Mouse (Mus musculus) forebrain, embryonic 12.5 days (tissue): ENCODE results near the gene Wdr35. TPM values are rescaled to one million over a fixed set of nuclear protein-coding genes. Genes with fewer than 3 reads are reported as not detected.

ENCODE experiments used
- ATAC-seq: fragments of 200-750 bp; cut with Nextera tagmentation; 2 replicates; pipeline ENCODE4 v1.8.0; 2017; ENCODE audit warnings: moderate TSS enrichment; ENCODE audit not compliant: low FRiP score
- H3K27ac ChIP-seq: fragments of 300-500 bp; sonication (generic); 2 replicates; pipeline ENCODE4 v1.5.1; 2016; ENCODE audit warnings: mild to moderate bottlenecking
- H3K27me3 ChIP-seq: fragments of 300-500 bp; sonication (generic); 2 replicates; pipeline ENCODE4 v1.6.1; 2016; ENCODE audit warnings: mild to moderate bottlenecking
- H3K36me3 ChIP-seq: fragments of 300-500 bp; sonication (generic); replicated peaks from 2 replicates; pipeline ENCODE4 v1.6.1; 2016; ENCODE audit warnings: mild to moderate bottlenecking
- H3K4me1 ChIP-seq: fragments of 300-500 bp; sonication (generic); 2 replicates; pipeline ENCODE4 v1.6.1; 2016
- H3K4me2 ChIP-seq: fragments of 300-500 bp; sonication (generic); 2 replicates; pipeline ENCODE4 v1.6.1; 2016; ENCODE audit warnings: mild to moderate bottlenecking, moderate library complexity
- H3K4me3 ChIP-seq: fragments of 300-500 bp; sonication (generic); replicated peaks from 2 replicates; pipeline ENCODE4 v1.5.1; 2016; ENCODE audit warnings: mild to moderate bottlenecking
- H3K9ac ChIP-seq: fragments of 300-500 bp; sonication (generic); 2 replicates; pipeline ENCODE4 v1.6.1; 2016; ENCODE audit warnings: mild to moderate bottlenecking
- H3K9me3 ChIP-seq: fragments of 300-500 bp; sonication (generic); 2 replicates; pipeline ENCODE4 v1.6.1; 2016
- WGBS: fragments of 180-500 bp; shearing (Covaris S2); methylation state at CpG from one replicate; pipeline ENCODE4 v1.1.7; 2016; 5-methylcytosine and 5-hydroxymethylcytosine counted together
- polyA plus RNA-seq: library from polyadenylated mRNA; unstranded; fragments of >200 nt; fragmentation: Nextera tagmentation; extraction: Ambion mirVana; gene quantifications from 2 replicates; pipeline ENCODE4 v1.2.1, GENCODE M21; 2016

Gene Wdr35
- polyA plus RNA-seq, 1 experiment from 2014 or later = 27.8 TPM

- no peak overlapping the region for H3K9ac ChIP-seq
- no peaks in the 10 kb centered on the region for H3K9me3 ChIP-seq
- 85% methylated on average over 5 of the region's 5 CpGs for WGBS
- H3K4me3 ChIP-seq = no peak overlapping the region
- no peak overlapping the region for H3K27ac ChIP-seq
- no peaks in the 10 kb centered on the region for H3K36me3 ChIP-seq
- no peak for ATAC-seq
- 0 out of 2 replicates have a peak, but pooled peaks cover 11% of the 10 kb centered on the region for H3K4me1 ChIP-seq
- H3K27me3 ChIP-seq = no peaks in the 10 kb centered on the region
- no peak overlapping the region for H3K4me2 ChIP-seq
Measured at GRCm38 (mm10) chr12:9040177-9040576, 66.5 kb downstream of the Wdr35 start.

- H3K4me3 ChIP-seq = no peak overlapping the region
- H3K4me2 ChIP-seq = no peak overlapping the region
- H3K9ac ChIP-seq = no peak overlapping the region
- no peaks in the 10 kb centered on the region for H3K36me3 ChIP-seq
- H3K9me3 ChIP-seq = no peaks in the 10 kb centered on the region
- H3K4me1 ChIP-seq = 0 out of 2 replicates have a peak, but pooled peaks cover 11% of the 10 kb centered on the region
- WGBS = 83% methylated on average over 7 of the region's 7 CpGs
- H3K27me3 ChIP-seq = no peaks in the 10 kb centered on the region
- no peak overlapping the region for H3K27ac ChIP-seq
- no peak for ATAC-seq
Measured at GRCm38 (mm10) chr12:9040686-9041085, 67.0 kb downstream of the Wdr35 start.

GRCm38 (mm10) chr12:9042316-9042715, 68.6 kb downstream of the Wdr35 start:
- no peak for ATAC-seq
- Histone ChIP-seq H3K27me3 (no peaks in the 10 kb centered on the region), H3K9ac (no peak overlapping the region), H3K27ac (no peak overlapping the region), H3K36me3 (no peaks in the 10 kb centered on the region), H3K4me3 (no peak overlapping the region), H3K4me2 (no peak overlapping the region), H3K9me3 (no peaks in the 10 kb centered on the region), H3K4me1 (0 out of 2 replicates have a peak, but pooled peaks cover 11% of the 10 kb centered on the region)
- WGBS = 72% methylated on average over 5 of the region's 5 CpGs

GRCm38 (mm10) chr12:9042759-9043158, 69.1 kb downstream of the Wdr35 start:
- Histone ChIP-seq H3K4me2 (no peak overlapping the region), H3K9ac (no peak overlapping the region), H3K27me3 (no peaks in the 10 kb centered on the region), H3K27ac (no peak overlapping the region), H3K9me3 (no peaks in the 10 kb centered on the region), H3K4me3 (no peak overlapping the region), H3K4me1 (0 out of 2 replicates have a peak, but pooled peaks cover 11% of the 10 kb centered on the region), H3K36me3 (no peaks in the 10 kb centered on the region)
- 0 out of 2 replicates have a peak, but pooled peaks have one; percentile 58 for ATAC-seq
- WGBS = 84% methylated on average over 3 of the region's 3 CpGs

- Histone ChIP-seq H3K36me3 (no peaks in the 10 kb centered on the region), H3K4me3 (no peak overlapping the region), H3K9ac (no peak overlapping the region), H3K27ac (no peak overlapping the region), H3K27me3 (no peaks in the 10 kb centered on the region), H3K4me2 (no peak overlapping the region), H3K4me1 (0 out of 2 replicates have a peak, but pooled peaks cover 11% of the 10 kb centered on the region), H3K9me3 (no peaks in the 10 kb centered on the region)
- 93% methylated on average over 7 of the region's 7 CpGs for WGBS
- no peak for ATAC-seq
Measured at GRCm38 (mm10) chr12:9044666-9045065, 71.0 kb downstream of the Wdr35 start.

GRCm38 (mm10) chr12:9046674-9047073, 73.0 kb downstream of the Wdr35 start:
- H3K4me3 ChIP-seq = no peak overlapping the region
- no peaks in the 10 kb centered on the region for H3K27me3 ChIP-seq
- H3K27ac ChIP-seq = no peak overlapping the region
- H3K9me3 ChIP-seq = no peaks in the 10 kb centered on the region
- H3K4me2 ChIP-seq = no peak overlapping the region
- no peaks in the 10 kb centered on the region for H3K36me3 ChIP-seq
- H3K4me1 ChIP-seq = 0 out of 2 replicates have a peak, but pooled peaks cover 11% of the 10 kb centered on the region
- no peak overlapping the region for H3K9ac ChIP-seq
- no peak for ATAC-seq
- WGBS = 77% methylated on average over 4 of the region's 4 CpGs

GRCm38 (mm10) chr12:9048090-9048489, 74.4 kb downstream of the Wdr35 start:
- WGBS = 82% methylated on average over 8 of the region's 8 CpGs

GRCm38 (mm10) chr12:9050824-9051223, 77.1 kb downstream of the Wdr35 start:
- Histone ChIP-seq H3K9me3 (no peaks in the 10 kb centered on the region), H3K27ac (no peak overlapping the region), H3K36me3 (no peaks in the 10 kb centered on the region), H3K4me2 (no peak overlapping the region), H3K4me1 (no peaks in the 10 kb centered on the region), H3K4me3 (no peak overlapping the region), H3K9ac (no peak overlapping the region), H3K27me3 (no peaks in the 10 kb centered on the region)
- WGBS = 46% methylated on average over 6 of the region's 6 CpGs
- ATAC-seq = no peak

More at GRCm38 (mm10) chr12:9048090-9048489, 74.4 kb downstream of the Wdr35 start:
- Histone ChIP-seq H3K27me3 (no peaks in the 10 kb centered on the region), H3K4me3 (no peak overlapping the region), H3K4me2 (no peak overlapping the region), H3K9me3 (no peaks in the 10 kb centered on the region), H3K4me1 (0 out of 2 replicates have a peak, but pooled peaks cover 5% of the 10 kb centered on the region), H3K27ac (no peak overlapping the region), H3K9ac (no peak overlapping the region), H3K36me3 (no peaks in the 10 kb centered on the region)
- no peak for ATAC-seq

- ATAC-seq = peak; percentile 83
- Histone ChIP-seq H3K9me3 (no peaks in the 10 kb centered on the region), H3K27me3 (no peaks in the 10 kb centered on the region), H3K9ac (no peak overlapping the region), H3K4me3 (no peak overlapping the region), H3K36me3 (no peaks in the 10 kb centered on the region), H3K27ac (no peak overlapping the region), H3K4me2 (no peak overlapping the region), H3K4me1 (no peaks in the 10 kb centered on the region)
- 59% methylated on average over 8 of the region's 8 CpGs for WGBS
Measured at GRCm38 (mm10) chr12:9052075-9052829, 78.6 kb downstream of the Wdr35 start.

- ATAC-seq = no peak
- Histone ChIP-seq H3K9me3 (no peaks in the 10 kb centered on the region), H3K4me2 (no peak overlapping the region), H3K36me3 (no peaks in the 10 kb centered on the region), H3K4me3 (no peak overlapping the region), H3K4me1 (no peaks in the 10 kb centered on the region), H3K27me3 (no peaks in the 10 kb centered on the region), H3K9ac (no peak overlapping the region), H3K27ac (no peak overlapping the region)
- WGBS = 44% methylated on average over 7 of the region's 7 CpGs
Measured at GRCm38 (mm10) chr12:9053345-9053744, 79.7 kb downstream of the Wdr35 start.

- 74% methylated on average over 2 of the region's 2 CpGs for WGBS
- H3K4me1 ChIP-seq = no peaks in the 10 kb centered on the region
- H3K27ac ChIP-seq = no peak overlapping the region
- H3K4me2 ChIP-seq = no peak overlapping the region
- no peaks in the 10 kb centered on the region for H3K27me3 ChIP-seq
- no peak for ATAC-seq
- H3K36me3 ChIP-seq = no peaks in the 10 kb centered on the region
- H3K9me3 ChIP-seq = no peaks in the 10 kb centered on the region
- H3K9ac ChIP-seq = no peak overlapping the region
- H3K4me3 ChIP-seq = no peak overlapping the region
Measured at GRCm38 (mm10) chr12:9054012-9054411, 80.3 kb downstream of the Wdr35 start.

- ATAC-seq = no peak
- Histone ChIP-seq H3K9me3 (no peaks in the 10 kb centered on the region), H3K4me3 (no peak overlapping the region), H3K27ac (no peak overlapping the region), H3K9ac (no peak overlapping the region), H3K4me1 (no peaks in the 10 kb centered on the region), H3K4me2 (no peak overlapping the region), H3K27me3 (no peaks in the 10 kb centered on the region), H3K36me3 (no peaks in the 10 kb centered on the region)
- 84% methylated on average over 11 of the region's 11 CpGs for WGBS
Measured at GRCm38 (mm10) chr12:9055269-9055668, 81.6 kb downstream of the Wdr35 start.

- 89% methylated on average over 3 of the region's 3 CpGs for WGBS
- H3K27ac ChIP-seq = no peak overlapping the region
- H3K27me3 ChIP-seq = no peaks in the 10 kb centered on the region
- no peak overlapping the region for H3K4me2 ChIP-seq
- no peak overlapping the region for H3K9ac ChIP-seq
- ATAC-seq = no peak
- H3K4me1 ChIP-seq = no peaks in the 10 kb centered on the region
- H3K9me3 ChIP-seq = no peaks in the 10 kb centered on the region
- no peaks in the 10 kb centered on the region for H3K36me3 ChIP-seq
- no peak overlapping the region for H3K4me3 ChIP-seq
Measured at GRCm38 (mm10) chr12:9059502-9059901, 85.8 kb downstream of the Wdr35 start.
